Mouse (Mus musculus) gastrocnemius, postnatal 25 days (tissue): Measurements from ENCODE around the gene Gba. TPM values are rescaled to one million over a fixed set of nuclear protein-coding genes. Genes with fewer than 3 reads are reported as not detected.

Source experiments
- DNase-seq: peaks from one replicate; pipeline ENCODE4 v3.0.0; 2022
- total RNA-seq, 2 experiments: library from RNA; stranded (reverse); gene quantifications; 1 replicate in 1 of 2; 2 replicates in 1 of 2; pipeline ENCODE4 v1.2.3; 2021

Gba gene
- total RNA-seq, 2 experiments from 2014 or later: 14.6 to 23.6 TPM

GRCm38 (mm10) chr3:89182531-89183057, 20.1 kb upstream of the Gba start:
- no peak for DNase-seq

GRCm38 (mm10) chr3:89183058-89183958, 19.4 kb upstream of the Gba start, which contains the start of gene Fam189b:
Gene Fam189b, plus strand, starts transcription at chr3:89183143.
- DNase-seq: peak; percentile 86

- DNase-seq: no peak
These were observed 18.8 kb upstream of the Gba start for GRCm38 (mm10) chr3:89183959-89184315.

GRCm38 (mm10) chr3:89187197-89187596, 15.5 kb upstream of the Gba start:
- DNase-seq: no peak

GRCm38 (mm10) chr3:89187690-89188477, 14.8 kb upstream of the Gba start:
- no peak for DNase-seq

- DNase-seq: no peak
These were observed 14.3 kb upstream of the Gba start for GRCm38 (mm10) chr3:89188478-89188875.

GRCm38 (mm10) chr3:89190436-89190835, 12.3 kb upstream of the Gba start:
- no peak for DNase-seq

GRCm38 (mm10) chr3:89193351-89193750, 9.4 kb upstream of the Gba start:
- DNase-seq: no peak

GRCm38 (mm10) chr3:89193853-89194252, 8.9 kb upstream of the Gba start:
- DNase-seq: no peak

GRCm38 (mm10) chr3:89195979-89196877, 6.5 kb upstream of the Gba start:
- DNase-seq: peak; percentile 90

GRCm38 (mm10) chr3:89199839-89200238, 2.9 kb upstream of the Gba start:
- DNase-seq: no peak

- no peak for DNase-seq
These were observed 400 bp downstream of the Gba start for GRCm38 (mm10) chr3:89203142-89203514.

GRCm38 (mm10) chr3:89206079-89206478, 3.4 kb downstream of the Gba start:
- DNase-seq: no peak

GRCm38 (mm10) chr3:89206695-89207094, 4.0 kb downstream of the Gba start:
- no peak for DNase-seq

GRCm38 (mm10) chr3:89208075-89208657, 5.4 kb downstream of the Gba start:
- DNase-seq: no peak

- DNase-seq: no peak
These were observed 6.0 kb downstream of the Gba start for GRCm38 (mm10) chr3:89208736-89209135.

- no peak for DNase-seq
These were observed 7.0 kb downstream of the Gba start for GRCm38 (mm10) chr3:89209731-89210130.

- DNase-seq: no peak
These were observed 7.4 kb downstream of the Gba start for GRCm38 (mm10) chr3:89210162-89210561.

GRCm38 (mm10) chr3:89210731-89211130, 8.0 kb downstream of the Gba start:
- no peak for DNase-seq

- DNase-seq: peak; percentile 93
These were observed 11.2 kb downstream of the Gba start for GRCm38 (mm10) chr3:89213803-89214530.
